Mouse (Mus musculus): ENCODE results near the gene Rhobtb3.

The Rhobtb3 gene

GRCm38 (mm10) chr13:75943189-75944043 is at the start of gene Rhobtb3:
Gene Rhobtb3, minus strand, starts transcription at chr13:75943925.
- DNase-seq (ENCODE audit: low spot score in 2 of 2), result peak; percentile 79 to 81

DNA sequence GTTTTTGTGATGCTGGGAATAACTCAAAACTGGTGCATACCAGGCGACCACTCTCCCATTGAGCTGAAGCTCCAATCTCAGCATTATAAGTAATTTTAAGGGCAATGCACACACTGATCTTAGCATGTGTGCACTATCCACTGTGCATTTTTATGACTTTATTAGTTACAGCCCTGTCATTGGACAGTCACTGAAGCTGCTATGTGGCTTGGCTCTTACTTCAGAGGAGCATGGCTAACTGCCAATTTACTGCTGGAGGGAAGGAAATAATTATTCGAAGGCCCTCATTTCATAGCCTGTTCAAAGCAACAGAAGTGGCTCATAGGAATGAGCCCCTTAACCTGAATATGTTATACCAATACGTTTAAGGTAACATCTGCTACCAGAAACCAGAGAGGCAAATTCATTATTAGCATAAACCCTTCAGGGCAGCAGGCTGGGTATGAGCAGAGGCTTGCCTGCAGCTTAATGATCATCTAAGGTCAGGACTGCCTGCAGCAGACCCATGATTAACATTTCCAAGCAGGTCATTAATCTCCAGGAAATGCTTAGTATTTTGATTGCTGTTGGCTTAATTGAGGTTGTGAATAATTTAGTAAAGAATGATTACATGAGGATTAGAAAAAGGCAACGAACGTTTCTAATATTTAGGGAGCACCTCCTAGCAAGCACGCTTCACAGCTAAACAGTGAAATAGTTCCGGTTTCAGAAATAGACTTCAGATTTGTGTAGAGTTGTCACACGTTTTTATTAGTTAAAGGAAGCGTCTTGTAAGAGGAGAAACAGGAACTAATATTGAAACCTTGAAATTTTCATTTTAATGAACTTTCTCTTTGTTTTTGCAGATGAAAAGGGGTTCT is 48.7 kb upstream of the Rhobtb3 start:
- no peak for DNase-seq (ENCODE audit: low spot score in 2 of 2)

- DNase-seq (ENCODE audit: low spot score in 2 of 2), result no peak
These were observed 44.4 kb upstream of the Rhobtb3 start for GRCm38 (mm10) chr13:75988096-75988495.

- DNase-seq (ENCODE audit: low spot score in 2 of 2), result no peak
These were observed 38.2 kb upstream of the Rhobtb3 start for GRCm38 (mm10) chr13:75981901-75982300.

GRCm38 (mm10) chr13:75976649-75977048 is 32.9 kb upstream of the Rhobtb3 start:
- DNase-seq (ENCODE audit: low spot score in 2 of 2), result no peak

GRCm38 (mm10) chr13:75976218-75976617 is 32.5 kb upstream of the Rhobtb3 start:
- DNase-seq (ENCODE audit: low spot score in 2 of 2), result no peak

GRCm38 (mm10) chr13:75975629-75976028 is 31.9 kb upstream of the Rhobtb3 start:
- no peak for DNase-seq (ENCODE audit: low spot score in 2 of 2)

DNA sequence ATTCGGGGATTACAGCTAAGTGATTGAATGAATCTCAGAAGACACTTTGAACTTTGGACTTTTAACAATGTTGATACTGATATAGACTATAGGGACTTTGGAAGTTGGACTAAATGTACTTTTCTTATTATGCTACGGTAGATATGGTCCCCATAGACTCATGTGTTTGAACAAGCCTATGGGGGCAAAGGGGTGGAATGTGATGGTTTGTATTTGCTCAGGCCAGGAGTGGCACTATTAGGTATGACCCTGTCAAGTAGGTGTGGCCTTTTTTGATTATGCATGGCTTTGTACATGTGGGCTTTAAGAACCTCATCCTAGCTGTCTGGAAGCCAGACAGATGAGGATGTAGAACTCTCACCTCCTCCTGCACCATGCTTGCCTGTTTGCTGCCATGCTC is 30.8 kb upstream of the Rhobtb3 start:
- no peak for DNase-seq (ENCODE audit: low spot score in 2 of 2)

DNA sequence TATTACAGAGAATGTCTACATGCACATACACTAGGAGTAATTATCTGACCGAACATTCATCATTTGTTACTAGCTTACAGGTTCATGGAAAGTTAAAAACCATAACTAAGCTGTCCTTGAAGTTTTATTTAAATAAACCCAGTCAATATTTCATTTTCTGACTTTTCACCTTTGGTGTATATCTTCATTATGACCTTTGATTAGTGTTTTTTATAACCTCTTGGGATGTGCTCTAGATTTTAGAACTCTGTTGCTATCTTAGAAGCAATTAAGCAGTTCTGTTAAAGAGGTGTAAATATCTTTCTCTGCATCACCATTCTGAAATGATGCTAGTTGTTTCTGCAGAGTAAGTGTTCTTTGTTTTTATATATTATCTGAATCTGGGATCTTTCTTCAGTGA is 23.1 kb upstream of the Rhobtb3 start, which contains the start of gene Spata9:
Gene Spata9, plus strand, starts transcription at position 301 of the 400 bp plus-strand sequence.
- no peak for DNase-seq (ENCODE audit: low spot score in 2 of 2)

DNA sequence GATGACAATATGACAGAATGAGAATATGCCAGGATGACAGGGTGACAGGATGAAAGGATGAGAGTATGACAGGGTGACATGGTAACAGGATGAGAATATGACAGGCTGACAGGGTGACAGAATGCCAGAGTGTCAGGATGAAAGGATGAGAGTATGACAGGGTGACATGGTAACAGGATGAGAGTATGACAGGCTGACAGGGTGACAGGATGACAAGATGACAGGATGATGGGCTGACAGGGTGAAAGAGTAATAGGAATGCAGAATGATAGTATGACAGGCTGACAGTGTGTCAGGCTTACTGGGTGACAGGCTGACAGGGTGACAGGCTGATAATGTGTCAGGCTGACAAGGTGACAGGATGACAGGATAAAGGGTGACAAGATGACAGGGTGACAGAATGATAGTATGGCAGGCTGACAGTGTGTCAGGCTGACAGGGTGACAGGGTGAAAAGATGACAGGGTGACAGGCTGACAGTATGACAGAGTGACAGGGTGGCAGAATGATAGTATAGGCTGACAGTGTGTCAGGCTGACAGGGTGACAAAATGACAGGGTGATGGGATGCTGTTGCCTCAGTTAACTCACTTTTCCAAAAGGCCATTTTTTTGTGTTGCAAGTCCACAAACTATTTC is 11.8 kb upstream of the Rhobtb3 start:
- DNase-seq (ENCODE audit: low spot score in 2 of 2), result no peak

- DNase-seq (ENCODE audit: low spot score in 2 of 2), result no peak
These were observed 6.6 kb upstream of the Rhobtb3 start for GRCm38 (mm10) chr13:75950295-75950694.

GRCm38 (mm10) chr13:75944044-75944820 is 507 bp upstream of the Rhobtb3 start:
- no peak for DNase-seq (ENCODE audit: low spot score in 2 of 2)

DNA sequence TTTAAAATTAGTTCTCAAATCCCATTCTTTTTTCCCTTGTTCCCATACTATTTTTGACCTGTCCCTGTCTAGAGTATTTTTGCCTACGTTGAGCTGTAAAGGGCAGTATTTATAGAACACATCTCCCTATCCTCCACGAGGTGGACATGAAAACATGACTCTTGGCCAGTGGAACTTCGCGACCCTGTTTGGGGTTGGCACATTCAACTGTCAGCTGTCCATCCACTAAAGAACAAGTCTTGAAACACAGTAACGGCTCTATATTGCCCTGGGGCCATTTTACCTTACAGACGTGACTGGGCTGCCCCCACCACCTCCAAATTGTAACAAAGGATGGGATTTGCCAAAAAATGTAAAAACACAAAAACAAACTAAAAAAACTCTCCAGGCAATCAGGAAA is 994 bp downstream of the Rhobtb3 start:
- DNase-seq (ENCODE audit: low spot score in 2 of 2), result no peak

GRCm38 (mm10) chr13:75941518-75942295 is 2.0 kb downstream of the Rhobtb3 start:
- DNase-seq (ENCODE audit: low spot score in 2 of 2), result no peak

DNA sequence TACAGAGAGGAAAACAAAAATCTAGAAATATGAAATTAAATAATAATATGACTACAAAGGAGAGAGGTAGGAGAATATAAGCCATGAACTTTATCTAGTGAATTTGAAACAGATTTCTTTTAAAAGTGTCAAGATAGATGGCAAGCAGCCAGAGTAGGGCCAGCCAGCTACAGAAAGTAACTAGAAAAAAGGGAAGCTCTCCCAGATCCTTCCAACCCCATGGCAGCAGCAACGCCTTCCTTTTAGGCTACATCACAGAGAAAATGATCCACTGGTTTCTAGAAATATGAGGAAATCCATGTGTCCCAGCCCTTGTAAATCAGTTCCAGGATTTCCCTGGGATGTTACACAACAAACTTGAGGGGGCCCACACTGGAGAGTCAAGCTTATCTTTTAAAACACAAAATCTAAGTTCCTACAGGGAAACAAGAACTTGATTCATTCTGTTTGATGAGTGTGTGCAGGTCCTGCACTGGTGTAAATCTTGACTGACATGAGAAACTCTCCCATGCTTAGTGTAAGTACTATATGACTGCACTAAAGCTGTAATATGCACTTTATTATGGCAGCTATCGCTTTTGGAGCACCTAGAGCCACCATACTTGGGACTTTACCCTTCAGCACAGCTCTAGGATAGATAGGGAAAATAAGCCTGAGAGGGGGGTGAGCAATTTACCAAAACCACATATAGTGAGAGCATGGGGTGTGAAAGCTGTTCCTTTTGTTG is 2.8 kb downstream of the Rhobtb3 start:
- DNase-seq (ENCODE audit: low spot score in 2 of 2), result no peak

GRCm38 (mm10) chr13:75938866-75939265 is 4.9 kb downstream of the Rhobtb3 start:
- DNase-seq (ENCODE audit: low spot score in 2 of 2), result no peak

DNA sequence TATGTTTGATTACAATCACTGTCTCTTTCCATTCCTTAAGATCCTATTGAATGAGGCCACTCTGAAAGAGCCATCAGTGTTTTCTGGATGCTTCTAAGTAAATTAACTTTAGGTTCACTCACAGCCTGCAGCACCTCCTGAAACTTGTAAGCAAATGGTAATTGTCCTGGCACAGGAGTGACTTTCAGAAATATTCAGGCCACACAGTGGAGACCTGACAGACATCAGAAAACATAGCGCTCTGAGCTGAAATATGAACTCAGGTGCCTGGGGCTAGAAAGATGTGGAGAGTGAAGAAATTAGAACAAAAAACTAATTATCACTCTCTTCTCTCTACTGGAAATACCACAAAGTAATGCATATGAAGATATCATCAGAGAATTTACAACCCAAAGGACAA is 10.4 kb downstream of the Rhobtb3 start:
- DNase-seq (ENCODE audit: low spot score in 2 of 2), result no peak

DNA sequence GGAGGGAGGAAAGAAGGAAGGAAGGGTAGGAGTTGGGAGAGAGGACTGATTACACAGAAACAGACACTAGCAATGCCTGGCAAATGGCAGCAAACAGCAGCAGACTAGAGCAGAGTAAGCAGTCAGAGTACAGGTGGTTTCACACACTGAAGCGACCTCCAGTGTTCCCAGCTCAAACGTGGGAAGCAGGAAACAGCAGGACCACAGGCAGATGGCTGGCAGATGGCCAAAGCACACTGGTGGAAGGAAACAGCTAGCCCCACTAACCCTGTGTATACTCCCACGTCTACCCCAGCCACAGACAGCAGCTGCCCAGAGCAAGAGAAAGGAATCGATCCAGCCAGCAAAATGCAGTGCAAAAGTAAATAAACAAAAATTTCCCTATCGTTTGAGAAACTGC is 12.7 kb downstream of the Rhobtb3 start:
- DNase-seq (ENCODE audit: low spot score in 2 of 2), result peak in 1 of 2 experiments; percentile 32

GRCm38 (mm10) chr13:75930660-75931059 is 13.1 kb downstream of the Rhobtb3 start:
- no peak for DNase-seq (ENCODE audit: low spot score in 2 of 2)

DNA sequence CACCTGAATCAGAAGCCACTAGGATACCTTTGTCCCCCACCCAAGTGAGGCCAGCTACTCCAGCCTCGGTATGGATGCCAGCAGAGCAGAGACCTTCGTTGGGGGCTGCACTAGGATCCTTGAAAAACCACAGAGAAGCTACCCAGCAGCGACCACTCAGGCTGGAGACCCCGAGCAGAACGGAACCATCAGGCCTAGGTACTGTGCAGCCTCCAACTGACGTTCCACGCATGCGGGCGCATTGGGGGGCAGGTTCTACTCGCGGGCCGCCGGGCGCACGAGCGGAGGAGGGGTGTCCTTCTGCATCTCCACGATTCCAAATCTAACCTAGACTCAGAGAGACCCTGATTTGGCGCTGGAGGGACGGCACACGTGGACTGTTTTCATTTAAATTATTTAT is 13.7 kb downstream of the Rhobtb3 start:
- no peak for DNase-seq (ENCODE audit: low spot score in 2 of 2)

Measured in urinary bladder, postnatal 4 days (tissue).